Mouse (Mus musculus): ENCODE data around the gene Tsga10ip.

GRCm38 (mm10) chr19:5429219-5429618 lies 26.9 kb upstream of the Tsga10ip start:
- TF ChIP-seq ETS1 (conservative IDR thresholded peaks at IDR 0.05; ENCODE audit: low read depth, low read length): no peak
- TF ChIP-seq CTCF (conservative IDR thresholded peaks at IDR 0.05 in 1 of 2, IDR thresholded peaks at IDR 0.05 in 1 of 2; ENCODE audit: low read depth in 2 of 2, low read length in 2 of 2): no peak
- TF ChIP-seq POLR2A (IDR thresholded peaks at IDR 0.05; ENCODE audit: low read depth, low read length): no peak
- TF ChIP-seq MAX (IDR thresholded peaks at IDR 0.05; ENCODE audit: low read length): no peak
- TF ChIP-seq USF1 (IDR thresholded peaks at IDR 0.05; ENCODE audit: low read depth, low read length): no peak
- TF ChIP-seq POLR2AphosphoS2 (IDR thresholded peaks at IDR 0.05; ENCODE audit: low read depth, low read length): peak; percentile 11; the same call in 1 of the 2 replicates
- TF ChIP-seq GABPA (IDR thresholded peaks at IDR 0.05; ENCODE audit: insufficient replicate concordance, low read depth, low read length): no peak
- no peak for TF ChIP-seq MEF2A (IDR thresholded peaks at IDR 0.05; ENCODE audit: borderline replicate concordance, low read depth, low read length)
- TF ChIP-seq RCOR1 (conservative IDR thresholded peaks at IDR 0.05; ENCODE audit: low read depth, low read length): no peak
- no peak for TF ChIP-seq HCFC1 (IDR thresholded peaks at IDR 0.05; ENCODE audit: low read depth, low read length)
- no peak for TF ChIP-seq USF2 (conservative IDR thresholded peaks at IDR 0.05; ENCODE audit: low read depth, low read length)
- no peak for TF ChIP-seq BHLHE40 (IDR thresholded peaks at IDR 0.05; ENCODE audit: low read depth, low read length)
- TF ChIP-seq JUND (conservative IDR thresholded peaks at IDR 0.05; ENCODE audit: low read depth, low read length): no peak
- no peak for TF ChIP-seq ZNF384 (IDR thresholded peaks at IDR 0.05; ENCODE audit: low read depth, low read length)

All from CH12.LX (cell line).